Mouse (Mus musculus) C2C12 (cell line): Measurements from ENCODE around the gene Lrrc36. TPM values are rescaled to one million over a fixed set of nuclear protein-coding genes. Genes with fewer than 3 reads are reported as not detected.

ENCODE experiments used
- H3K27me3 ChIP-seq: one replicate; pipeline ENCODE4 v1.6.1; 2011; ENCODE audit not compliant: control insufficient read depth, insufficient read depth, insufficient read length
- H3K36me3 ChIP-seq: one replicate; pipeline ENCODE4 v1.6.1; 2011; ENCODE audit not compliant: control insufficient read depth, insufficient read depth
- H3K4me3 ChIP-seq: one replicate; pipeline ENCODE4 v1.5.1; 2011; ENCODE audit warnings: mild to moderate bottlenecking, control low read depth; ENCODE audit not compliant: poor library complexity, insufficient read depth, severe bottlenecking
- H3K79me2 ChIP-seq: one replicate; pipeline ENCODE4 v1.6.1; 2011; ENCODE audit not compliant: control insufficient read depth, insufficient read depth
- H3K79me3 ChIP-seq: one replicate; pipeline ENCODE4 v1.6.1; 2011; ENCODE audit warnings: low read depth, control low read depth
- H3ac ChIP-seq: one replicate; pipeline ENCODE3; 2011; ENCODE audit warnings: low read depth; ENCODE audit not compliant: control insufficient read depth, insufficient read length
- CEBPB ChIP-seq: IDR thresholded peaks from one replicate; pipeline ENCODE4 v1.6.1; 2011; ENCODE audit warnings: low read depth, mild to moderate bottlenecking, control low read depth, moderate library complexity
- CTCF ChIP-seq: IDR thresholded peaks from one replicate; pipeline ENCODE4 v1.5.1; 2011; ENCODE audit not compliant: control insufficient read depth, insufficient read depth, insufficient read length
- FOSL1 ChIP-seq: IDR thresholded peaks from one replicate; pipeline ENCODE4 v1.8.0; 2011; ENCODE audit warnings: mild to moderate bottlenecking, low read length; ENCODE audit not compliant: poor library complexity, insufficient read depth, severe bottlenecking
- MAX ChIP-seq: IDR thresholded peaks from one replicate; pipeline ENCODE4 v1.6.1; 2011; ENCODE audit warnings: mild to moderate bottlenecking, control low read depth
- MYOD1 ChIP-seq: IDR thresholded peaks from one replicate; pipeline ENCODE4 v1.6.1; 2011; ENCODE audit warnings: low read depth; ENCODE audit not compliant: control insufficient read depth, insufficient read length
- MYOG ChIP-seq: IDR thresholded peaks from one replicate; pipeline ENCODE4 v1.6.1; 2011; ENCODE audit not compliant: control insufficient read depth, insufficient read length; ENCODE audit errors: extremely low read depth
- USF1 ChIP-seq: IDR thresholded peaks from one replicate; pipeline ENCODE4 v1.6.1; 2011; ENCODE audit warnings: low read depth, mild to moderate bottlenecking, control low read depth, moderate library complexity
- polyA plus RNA-seq: library from polyadenylated mRNA; unstranded; fragments of >200 nt; fragmentation: generic; extraction: Trizol; gene quantifications from one replicate; pipeline ENCODE4 v1.2.1, GENCODE M21; 2012; ENCODE audit warnings: missing spikeins

Lrrc36 gene
- polyA plus RNA-seq, 1 experiment, result not detected

DNA sequence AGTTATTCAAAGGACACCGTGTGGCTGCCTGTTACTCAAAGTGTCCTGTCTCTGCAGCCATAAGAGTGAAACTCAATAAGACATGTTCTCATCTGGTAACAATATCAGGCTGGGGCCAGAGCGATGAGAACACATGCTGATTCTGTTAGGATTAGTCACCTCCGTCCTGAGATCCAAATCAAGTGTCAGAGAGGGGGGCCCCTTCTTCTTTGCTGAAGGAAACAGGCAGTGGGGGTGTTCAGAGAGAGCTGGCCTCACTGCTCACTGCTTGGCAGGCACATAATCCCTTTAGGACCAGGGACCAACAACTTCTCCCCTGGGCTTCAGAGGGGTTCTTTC lies 70.6 kb downstream of the Lrrc36 start:
- no peaks in the 10 kb centered on the region for H3K79me3 ChIP-seq
- no peak for TF ChIP-seq CTCF
- peak; percentile 15 for TF ChIP-seq MYOD1
- H3K27me3 ChIP-seq, result no peaks in the 10 kb centered on the region
- no peaks in the 10 kb centered on the region for H3K79me2 ChIP-seq
- no peak overlapping the region for H3K4me3 ChIP-seq
- peaks cover 12% of the 10 kb centered on the region for H3K36me3 ChIP-seq
- H3ac ChIP-seq, result no peak overlapping the region

- peaks cover 12% of the 10 kb centered on the region for H3K36me3 ChIP-seq
- H3ac ChIP-seq, result peak overlapping the region; percentile 20
- no peak overlapping the region for H3K4me3 ChIP-seq
- no peaks in the 10 kb centered on the region for H3K79me3 ChIP-seq
- TF ChIP-seq CTCF (peak; percentile 90), MYOD1 (no peak)
- no peaks in the 10 kb centered on the region for H3K79me2 ChIP-seq
- no peaks in the 10 kb centered on the region for H3K27me3 ChIP-seq
Observed at GRCm38 (mm10) chr8:105484392-105484791, 71.0 kb downstream of the Lrrc36 start.

DNA sequence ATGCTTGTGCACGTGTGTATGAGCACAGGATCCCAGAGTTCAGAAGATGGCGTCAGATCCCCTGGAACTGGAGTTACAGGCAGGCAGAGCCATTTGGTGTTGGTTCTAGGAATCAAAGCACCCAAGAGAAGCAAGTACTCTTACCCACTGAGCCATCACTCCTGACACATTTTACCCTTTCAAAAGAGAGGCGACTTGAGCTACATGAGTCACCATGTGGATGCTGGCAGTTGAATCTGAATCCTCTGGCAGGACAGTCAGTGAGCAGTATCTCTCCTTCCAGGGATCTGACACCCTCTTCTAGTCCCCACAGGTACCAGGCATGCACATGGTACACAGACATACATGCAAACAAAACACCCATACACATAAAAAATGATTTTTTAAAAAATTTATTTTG lies 74.7 kb downstream of the Lrrc36 start:
- no peaks in the 10 kb centered on the region for H3K27me3 ChIP-seq
- H3K79me3 ChIP-seq, result no peaks in the 10 kb centered on the region
- no peaks in the 10 kb centered on the region for H3K79me2 ChIP-seq
- TF ChIP-seq CTCF (no peak), MYOG (no peak), CEBPB (no peak), USF1 (no peak), FOSL1 (no peak), MAX (no peak)
- no peaks in the 10 kb centered on the region for H3K36me3 ChIP-seq
- no peak overlapping the region for H3K4me3 ChIP-seq
- no peak overlapping the region for H3ac ChIP-seq

- Histone ChIP-seq H3K79me3 (no peaks in the 10 kb centered on the region), H3K4me3 (no peak overlapping the region), H3K79me2 (peaks cover under 1% of the 10 kb centered on the region), H3K27me3 (no peaks in the 10 kb centered on the region), H3K36me3 (no peaks in the 10 kb centered on the region), H3ac (no peak overlapping the region)
- TF ChIP-seq CEBPB, result no peak
- TF ChIP-seq MYOD1, result no peak
- TF ChIP-seq USF1, result no peak
Observed at GRCm38 (mm10) chr8:105489281-105489680, 75.9 kb downstream of the Lrrc36 start.

- peaks cover 2% of the 10 kb centered on the region for H3K79me3 ChIP-seq
- H3K27me3 ChIP-seq, result no peaks in the 10 kb centered on the region
- H3ac ChIP-seq, result no peak overlapping the region
- H3K36me3 ChIP-seq, result no peaks in the 10 kb centered on the region
- peaks cover 24% of the 10 kb centered on the region for H3K79me2 ChIP-seq
- no peak overlapping the region for H3K4me3 ChIP-seq
- TF ChIP-seq MAX (no peak), CTCF (no peak), CEBPB (no peak), MYOG (no peak)
Observed at GRCm38 (mm10) chr8:105493495-105493894, 80.1 kb downstream of the Lrrc36 start.

- Histone ChIP-seq H3K4me3 (no peak overlapping the region), H3K27me3 (no peaks in the 10 kb centered on the region), H3K36me3 (no peaks in the 10 kb centered on the region), H3K79me2 (peaks cover 24% of the 10 kb centered on the region), H3K79me3 (peaks cover 2% of the 10 kb centered on the region), H3ac (no peak overlapping the region)
- TF ChIP-seq MYOD1 (no peak), MYOG (no peak), USF1 (no peak), CTCF (no peak)
Observed at GRCm38 (mm10) chr8:105494566-105494965, 81.2 kb downstream of the Lrrc36 start.

GRCm38 (mm10) chr8:105495350-105496302 lies 82.3 kb downstream of the Lrrc36 start:
- Histone ChIP-seq H3K4me3 (peak overlapping the region; percentile 82), H3K27me3 (no peaks in the 10 kb centered on the region), H3K36me3 (no peaks in the 10 kb centered on the region), H3ac (peak overlapping the region; percentile 93), H3K79me3 (peaks cover 2% of the 10 kb centered on the region), H3K79me2 (peaks cover 24% of the 10 kb centered on the region)
- peak; percentile 53 for TF ChIP-seq USF1
- no peak for TF ChIP-seq MYOG
